Mouse (Mus musculus) E14TG2a.4 (cell line): ENCODE data around the gene Sord.

ENCODE experiments used
- CTCF ChIP-seq: conservative IDR thresholded peaks from 2 replicates; pipeline ENCODE4 v1.5.1; 2014; ENCODE audit warnings: low read length
- NANOG ChIP-seq: IDR thresholded peaks from 2 replicates; pipeline ENCODE4 v1.6.1; 2014; ENCODE audit warnings: borderline replicate concordance, low read length, mixed read lengths
- POU5F1 ChIP-seq: IDR thresholded peaks from 2 replicates; pipeline ENCODE4 v1.6.1; 2014; ENCODE audit warnings: low read length, borderline replicate concordance

- TF ChIP-seq CTCF (no peak), NANOG (no peak), POU5F1 (no peak)
Observed at GRCm38 (mm10) chr2:122255997-122256396, 21.4 kb downstream of the Sord start.
